Mouse (Mus musculus) limb, embryonic 13.5 days (tissue): Measurements from ENCODE around the gene Zfp992. TPM values are rescaled to one million over a fixed set of nuclear protein-coding genes. Genes with fewer than 3 reads are reported as not detected.
"Not testable (repeated sequence)": the region's sequence is repeated elsewhere in the genome, so short reads cannot be mapped to it uniquely, and the experiment has no call there.

Source experiments
- ATAC-seq: fragments of 200-750 bp; cut with Nextera tagmentation; 2 replicates; pipeline ENCODE4 v1.8.0; 2017; ENCODE audit warnings: low read depth, moderate number of reproducible peaks, moderate TSS enrichment; ENCODE audit not compliant: low FRiP score
- H3K27ac ChIP-seq: fragments of 300-500 bp; sonication (generic); 2 replicates; pipeline ENCODE4 v1.5.1; 2015; ENCODE audit warnings: inconsistent platforms, mild to moderate bottlenecking, moderate library complexity
- H3K27me3 ChIP-seq: fragments of 300-500 bp; sonication (generic); 2 replicates; pipeline ENCODE4 v1.6.1; 2015; ENCODE audit warnings: mild to moderate bottlenecking, inconsistent platforms
- H3K36me3 ChIP-seq: fragments of 300-500 bp; sonication (generic); 2 replicates; pipeline ENCODE4 v1.6.1; 2015; ENCODE audit warnings: inconsistent platforms, mild to moderate bottlenecking, moderate library complexity
- H3K4me1 ChIP-seq: fragments of 300-500 bp; sonication (generic); 2 replicates; pipeline ENCODE4 v1.6.1; 2015; ENCODE audit warnings: inconsistent platforms
- H3K4me2 ChIP-seq: fragments of 300-500 bp; sonication (generic); replicated peaks from 2 replicates; pipeline ENCODE4 v1.6.1; 2015; ENCODE audit warnings: inconsistent platforms, mild to moderate bottlenecking, moderate library complexity
- H3K4me3 ChIP-seq: fragments of 300-500 bp; sonication (generic); 2 replicates; pipeline ENCODE4 v1.5.1; 2015; ENCODE audit warnings: moderate library complexity, mild to moderate bottlenecking, inconsistent platforms
- H3K9ac ChIP-seq: fragments of 300-500 bp; sonication (generic); 2 replicates; pipeline ENCODE4 v1.6.1; 2015; ENCODE audit warnings: mild to moderate bottlenecking, inconsistent platforms
- H3K9me3 ChIP-seq: fragments of 300-500 bp; sonication (generic); 2 replicates; pipeline ENCODE4 v1.6.1; 2016; ENCODE audit warnings: inconsistent platforms
- WGBS: fragments of 180-500 bp; shearing (Covaris S2); methylation state at CpG from one replicate; pipeline ENCODE4 v1.1.7; 2015; 5-methylcytosine and 5-hydroxymethylcytosine counted together
- polyA plus RNA-seq: library from polyadenylated mRNA; unstranded; fragments of >200 nt; fragmentation: Nextera tagmentation; extraction: Ambion mirVana; gene quantifications from 2 replicates; pipeline ENCODE4 v1.2.1, GENCODE M21; 2015

Zfp992 gene
- polyA plus RNA-seq, 1 experiment from 2014 or later, result 3.0 TPM

DNA sequence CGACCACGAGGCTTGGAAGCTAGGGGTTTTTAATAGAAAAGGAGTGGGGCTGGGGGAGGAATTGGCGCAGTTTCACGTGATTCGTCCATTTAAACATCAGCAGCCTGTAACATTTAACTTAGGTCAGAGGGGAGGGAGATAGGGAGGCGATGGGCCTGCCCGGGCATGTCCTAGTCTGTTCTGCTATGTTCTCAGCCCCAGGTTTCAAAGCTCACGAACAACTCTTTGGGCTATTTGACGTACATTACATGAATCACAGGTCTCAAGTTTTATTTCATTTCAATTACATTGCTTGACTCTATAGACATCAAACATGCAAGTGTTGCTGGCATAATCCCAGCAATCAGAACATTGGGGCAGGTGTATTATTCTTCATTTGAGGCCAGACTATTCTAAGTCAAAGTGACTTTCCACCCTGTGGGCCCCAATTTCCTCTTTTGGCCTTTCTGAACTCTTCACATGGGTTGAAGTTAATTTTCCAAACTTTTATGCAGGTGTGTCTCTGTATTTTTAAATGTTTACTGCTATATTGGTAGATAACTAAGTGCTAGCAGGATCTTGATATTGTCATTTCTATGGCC lies 49.0 kb downstream of the Zfp992 start:
- peaks cover 54% of the 10 kb centered on the region for H3K9me3 ChIP-seq
- not testable (repeated sequence) for H3K27ac ChIP-seq, H3K4me3 ChIP-seq, H3K4me2 ChIP-seq, ATAC-seq, H3K27me3 ChIP-seq, H3K36me3 ChIP-seq, H3K9ac ChIP-seq, H3K4me1 ChIP-seq
- WGBS, result 82% methylated on average over 9 of the region's 9 CpGs

GRCm38 (mm10) chr4:146501727-146502126 lies 52.9 kb downstream of the Zfp992 start, which contains the start of gene Zfp981:
Zfp981 (plus strand) TSS chr4:146502027.
- not testable (repeated sequence) for H3K27me3 ChIP-seq, H3K27ac ChIP-seq, H3K36me3 ChIP-seq, ATAC-seq, H3K4me3 ChIP-seq, H3K9ac ChIP-seq, H3K4me2 ChIP-seq, H3K4me1 ChIP-seq
- peaks cover 33% of the 10 kb centered on the region for H3K9me3 ChIP-seq
- 88% methylated on average over 4 of the region's 4 CpGs for WGBS

GRCm38 (mm10) chr4:146509029-146509428 lies 60.2 kb downstream of the Zfp992 start:
- H3K27ac ChIP-seq, H3K4me1 ChIP-seq, H3K27me3 ChIP-seq, H3K4me3 ChIP-seq, H3K36me3 ChIP-seq, ATAC-seq, H3K9ac ChIP-seq, H3K4me2 ChIP-seq: not testable (repeated sequence)
- WGBS, result 94% methylated on average over 21 of the region's 24 CpGs
- H3K9me3 ChIP-seq, result peaks cover 14% of the 10 kb centered on the region

DNA sequence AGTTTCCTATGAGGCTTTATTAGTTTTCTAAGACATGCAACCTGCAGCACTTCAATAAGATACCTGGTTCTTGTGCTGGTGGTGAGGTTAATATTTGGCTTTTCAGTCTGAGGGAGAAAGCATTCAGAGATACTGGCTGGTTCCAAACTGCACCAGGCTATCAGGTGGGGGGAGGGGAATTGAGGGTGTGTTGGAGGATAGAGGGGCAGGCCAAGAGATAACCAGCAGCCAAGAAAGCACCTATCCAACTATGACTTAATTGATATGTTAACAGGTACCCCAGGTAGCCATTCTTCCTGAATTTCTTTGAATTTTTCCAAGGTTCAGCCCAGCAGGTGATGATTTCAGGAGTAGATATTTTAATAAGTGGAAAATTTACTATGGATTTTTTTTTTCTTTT lies 63.0 kb downstream of the Zfp992 start:
- not testable (repeated sequence) for H3K9ac ChIP-seq
- H3K9me3 ChIP-seq, result peaks cover 35% of the 10 kb centered on the region

GRCm38 (mm10) chr4:146516474-146516873 lies 67.7 kb downstream of the Zfp992 start:
- H3K9ac ChIP-seq, result no peak overlapping the region
- peaks cover 64% of the 10 kb centered on the region for H3K9me3 ChIP-seq
- H3K4me2 ChIP-seq, result no peak overlapping the region
- WGBS, result 63% methylated on average over 1 of the region's 1 CpGs
- H3K27me3 ChIP-seq, result no peaks in the 10 kb centered on the region
- no peak for ATAC-seq
- no peaks in the 10 kb centered on the region for H3K36me3 ChIP-seq
- no peak overlapping the region for H3K4me3 ChIP-seq
- no peak overlapping the region for H3K27ac ChIP-seq
- no peaks in the 10 kb centered on the region for H3K4me1 ChIP-seq

More for the DNA sequence above, 63.0 kb downstream of the Zfp992 start:
- not testable (repeated sequence) for H3K4me2 ChIP-seq, H3K4me3 ChIP-seq, ATAC-seq, H3K27me3 ChIP-seq, H3K27ac ChIP-seq, H3K36me3 ChIP-seq, H3K4me1 ChIP-seq

DNA sequence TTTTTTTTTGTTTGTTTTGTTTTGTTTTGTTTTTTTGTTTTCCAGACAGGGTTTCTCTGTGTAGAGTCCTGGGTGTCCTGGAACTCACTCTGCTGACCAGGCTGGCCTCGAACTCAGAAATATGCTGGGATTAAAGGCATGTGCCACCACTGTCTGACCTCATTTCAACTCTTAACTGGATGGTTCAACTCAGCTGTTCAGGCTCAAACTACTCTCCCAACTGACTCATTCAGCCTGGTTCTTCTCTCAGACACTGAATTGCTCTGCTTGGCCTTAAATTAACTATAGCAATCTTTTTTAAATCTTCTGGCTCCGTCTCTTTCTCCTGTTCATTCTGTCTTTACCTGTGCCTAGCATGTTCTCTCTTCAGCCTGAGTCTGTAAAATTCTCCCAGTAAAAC lies 68.3 kb downstream of the Zfp992 start:
- not testable (repeated sequence) for H3K36me3 ChIP-seq, ATAC-seq, H3K27me3 ChIP-seq, H3K9ac ChIP-seq, H3K27ac ChIP-seq, H3K4me1 ChIP-seq, H3K4me3 ChIP-seq, H3K4me2 ChIP-seq
- 65% methylated on average over 2 of the region's 2 CpGs for WGBS
- H3K9me3 ChIP-seq, result peaks cover 66% of the 10 kb centered on the region

Other genes with a start within 250 kb of the Zfp992 start
- gene Zfp981, start 53.0 kb downstream of the Zfp992 start, polyA plus RNA-seq, result 0.15 and 0.17 TPM in 2 replicates
- gene Zfp993, start 161.9 kb downstream of the Zfp992 start, polyA plus RNA-seq, result 1.9 and 4.2 TPM in 2 replicates